Mouse (Mus musculus) hindbrain, embryonic 15.5 days (tissue): ENCODE data around the gene Zfp775. TPM values are rescaled to one million over a fixed set of nuclear protein-coding genes. Genes with fewer than 3 reads are reported as not detected.

Source experiments
- ATAC-seq: fragments of 200-750 bp; cut with Nextera tagmentation; 2 replicates; pipeline ENCODE4 v1.8.0; 2017; ENCODE audit warnings: low read depth, moderate number of reproducible peaks, moderate TSS enrichment; ENCODE audit not compliant: low FRiP score
- H3K27ac ChIP-seq: fragments of 300-500 bp; sonication (generic); replicated peaks from 2 replicates; pipeline ENCODE4 v1.5.1; 2015; ENCODE audit warnings: mild to moderate bottlenecking, inconsistent platforms
- H3K27me3 ChIP-seq: fragments of 300-500 bp; sonication (generic); 2 replicates; pipeline ENCODE4 v1.6.1; 2015; ENCODE audit warnings: control low read depth, inconsistent platforms
- H3K36me3 ChIP-seq: fragments of 300-500 bp; sonication (generic); 2 replicates; pipeline ENCODE4 v1.6.1; 2015; ENCODE audit warnings: control low read depth, inconsistent platforms
- H3K4me1 ChIP-seq: fragments of 300-500 bp; sonication (generic); replicated peaks from 2 replicates; pipeline ENCODE4 v1.6.1; 2015; ENCODE audit warnings: control low read depth, inconsistent platforms
- H3K4me2 ChIP-seq: fragments of 300-500 bp; sonication (generic); 2 replicates; pipeline ENCODE4 v1.6.1; 2015; ENCODE audit warnings: moderate library complexity, mild to moderate bottlenecking, inconsistent platforms
- H3K4me3 ChIP-seq: fragments of 300-500 bp; sonication (generic); 2 replicates; pipeline ENCODE4 v1.5.1; 2015; ENCODE audit warnings: mild to moderate bottlenecking, inconsistent platforms
- H3K9ac ChIP-seq: fragments of 300-500 bp; sonication (generic); 2 replicates; pipeline ENCODE4 v1.6.1; 2015; ENCODE audit warnings: inconsistent platforms
- H3K9me3 ChIP-seq: fragments of 300-500 bp; sonication (generic); 2 replicates; pipeline ENCODE4 v1.6.1; 2016; ENCODE audit warnings: control low read depth, inconsistent platforms
- WGBS: fragments of 180-500 bp; shearing (Covaris S2); methylation state at CpG from one replicate; pipeline ENCODE4 v1.1.7; 2015; 5-methylcytosine and 5-hydroxymethylcytosine counted together
- polyA plus RNA-seq: library from polyadenylated mRNA; unstranded; fragments of >200 nt; fragmentation: Nextera tagmentation; extraction: Ambion mirVana; gene quantifications from 2 replicates; pipeline ENCODE4 v1.2.1, GENCODE M21; 2015

Gene Zfp775
- polyA plus RNA-seq, 1 experiment from 2014 or later = 14.5 TPM

GRCm38 (mm10) chr6:48593158-48594042 is 8.5 kb upstream of the Zfp775 start, which contains the start of the genes Repin1 and Gm44965:
Gene Repin1, plus strand, starts transcription at chr6:48593883.
Gene Gm44965, plus strand, starts transcription at chr6:48593941.
- 3% methylated on average over 44 of the region's 45 CpGs for WGBS
- H3K27ac ChIP-seq = peak within 1 kb of the TSS; percentile 99
- peak within 1 kb of the TSS; percentile 80 for H3K4me2 ChIP-seq
- peaks cover 27% of the 10 kb centered on the region for H3K36me3 ChIP-seq
- peaks cover 22% of the 10 kb centered on the region for H3K9me3 ChIP-seq
- H3K4me3 ChIP-seq = peak within 1 kb of the TSS; percentile 89
- no peaks in the 10 kb centered on the region for H3K27me3 ChIP-seq
- peak within 1 kb of the TSS; percentile 94 for H3K9ac ChIP-seq
- peaks cover 20% of the 10 kb centered on the region for H3K4me1 ChIP-seq
- ATAC-seq = peak; percentile 94

GRCm38 (mm10) chr6:48594043-48594738 is 7.7 kb upstream of the Zfp775 start:
- peaks cover 20% of the 10 kb centered on the region for H3K4me1 ChIP-seq
- H3K9me3 ChIP-seq = peaks cover 22% of the 10 kb centered on the region
- peaks cover 35% of the 10 kb centered on the region for H3K36me3 ChIP-seq
- peak overlapping the region; percentile 80 for H3K4me2 ChIP-seq
- ATAC-seq = peak; percentile 83
- peak overlapping the region; percentile 99 for H3K27ac ChIP-seq
- H3K4me3 ChIP-seq = peak overlapping the region; percentile 89
- H3K9ac ChIP-seq = peak overlapping the region; percentile 94
- H3K27me3 ChIP-seq = no peaks in the 10 kb centered on the region
- WGBS = under 1% methylated on average over 41 of the region's 41 CpGs

- peak overlapping the region; percentile 80 for H3K4me2 ChIP-seq
- H3K9ac ChIP-seq = no peak overlapping the region
- WGBS = 62% methylated on average over 1 of the region's 1 CpGs
- no peak for ATAC-seq
- H3K9me3 ChIP-seq = peaks cover 22% of the 10 kb centered on the region
- no peak overlapping the region for H3K27ac ChIP-seq
- H3K36me3 ChIP-seq = peaks cover 46% of the 10 kb centered on the region
- peak overlapping the region; percentile 89 for H3K4me3 ChIP-seq
- H3K27me3 ChIP-seq = no peaks in the 10 kb centered on the region
- H3K4me1 ChIP-seq = peaks cover 20% of the 10 kb centered on the region
Observed at GRCm38 (mm10) chr6:48595278-48595677, 6.6 kb upstream of the Zfp775 start.

GRCm38 (mm10) chr6:48596545-48597232 is 5.2 kb upstream of the Zfp775 start:
- no peak for ATAC-seq
- Histone ChIP-seq H3K4me2 (no peak overlapping the region), H3K9me3 (peaks cover 22% of the 10 kb centered on the region), H3K4me1 (peaks cover 31% of the 10 kb centered on the region), H3K27ac (no peak overlapping the region), H3K9ac (no peak overlapping the region), H3K27me3 (no peaks in the 10 kb centered on the region), H3K4me3 (no peak overlapping the region), H3K36me3 (peaks cover 46% of the 10 kb centered on the region)
- 96% methylated on average over 45 of the region's 45 CpGs for WGBS

GRCm38 (mm10) chr6:48597233-48597625 is 4.6 kb upstream of the Zfp775 start:
- WGBS = 97% methylated on average over 27 of the region's 27 CpGs
- Histone ChIP-seq H3K27me3 (no peaks in the 10 kb centered on the region), H3K27ac (no peak overlapping the region), H3K36me3 (peaks cover 46% of the 10 kb centered on the region), H3K4me3 (no peak overlapping the region), H3K9ac (no peak overlapping the region), H3K4me2 (no peak overlapping the region), H3K4me1 (peaks cover 31% of the 10 kb centered on the region), H3K9me3 (peaks cover 22% of the 10 kb centered on the region)
- ATAC-seq = no peak

- peaks cover 21% of the 10 kb centered on the region for H3K4me1 ChIP-seq
- peak overlapping the region; percentile 95 for H3K27ac ChIP-seq
- no peak overlapping the region for H3K4me3 ChIP-seq
- ATAC-seq = no peak
- H3K36me3 ChIP-seq = peaks cover 46% of the 10 kb centered on the region
- H3K9ac ChIP-seq = no peak overlapping the region
- WGBS = 95% methylated on average over 1 of the region's 1 CpGs
- no peak overlapping the region for H3K4me2 ChIP-seq
- H3K27me3 ChIP-seq = no peaks in the 10 kb centered on the region
- H3K9me3 ChIP-seq = peaks cover 22% of the 10 kb centered on the region
Observed at GRCm38 (mm10) chr6:48600594-48600993, 1.3 kb upstream of the Zfp775 start.

GRCm38 (mm10) chr6:48602080-48602741 is 348 bp downstream of the Zfp775 start:
- Histone ChIP-seq H3K4me1 (peaks cover 21% of the 10 kb centered on the region), H3K27me3 (no peaks in the 10 kb centered on the region), H3K36me3 (peaks cover 30% of the 10 kb centered on the region), H3K9ac (peak overlapping the region; percentile 99), H3K9me3 (peaks cover 8% of the 10 kb centered on the region), H3K4me3 (peak overlapping the region; percentile 65), H3K4me2 (peak overlapping the region; percentile 93), H3K27ac (peak overlapping the region; percentile 95)
- ATAC-seq = peak; percentile 89
- WGBS = 0% methylated on average over 28 of the region's 28 CpGs

GRCm38 (mm10) chr6:48608124-48608523 is 6.3 kb downstream of the Zfp775 start:
- H3K4me3 ChIP-seq = no peak overlapping the region
- H3K9ac ChIP-seq = no peak overlapping the region
- H3K4me2 ChIP-seq = no peak overlapping the region
- no peak for ATAC-seq
- 66% methylated on average over 2 of the region's 2 CpGs for WGBS
- H3K36me3 ChIP-seq = peaks cover 1% of the 10 kb centered on the region
- H3K9me3 ChIP-seq = no peaks in the 10 kb centered on the region
- H3K27me3 ChIP-seq = no peaks in the 10 kb centered on the region
- peaks cover 6% of the 10 kb centered on the region; the same call in 1 of the 2 replicates for H3K4me1 ChIP-seq
- H3K27ac ChIP-seq = no peak overlapping the region

GRCm38 (mm10) chr6:48609512-48609911 is 7.6 kb downstream of the Zfp775 start:
- Histone ChIP-seq H3K9me3 (no peaks in the 10 kb centered on the region), H3K4me3 (no peak overlapping the region), H3K36me3 (peaks cover 14% of the 10 kb centered on the region), H3K4me1 (0 out of 2 replicates have a peak, but pooled peaks cover 4% of the 10 kb centered on the region), H3K9ac (no peak overlapping the region), H3K4me2 (no peak overlapping the region), H3K27ac (no peak overlapping the region), H3K27me3 (no peaks in the 10 kb centered on the region)
- WGBS = 53% methylated on average over 7 of the region's 7 CpGs
- ATAC-seq = no peak; the same call in 1 of the 2 replicates

GRCm38 (mm10) chr6:48610657-48611056 is 8.8 kb downstream of the Zfp775 start:
- no peaks in the 10 kb centered on the region for H3K27me3 ChIP-seq
- H3K9me3 ChIP-seq = no peaks in the 10 kb centered on the region
- no peak overlapping the region for H3K9ac ChIP-seq
- no peak overlapping the region for H3K4me3 ChIP-seq
- H3K27ac ChIP-seq = no peak overlapping the region
- WGBS = 70% methylated on average over 3 of the region's 3 CpGs
- no peak for ATAC-seq
- 0 out of 2 replicates have a peak, but pooled peaks cover 4% of the 10 kb centered on the region for H3K4me1 ChIP-seq
- H3K4me2 ChIP-seq = no peak overlapping the region
- peaks cover 19% of the 10 kb centered on the region for H3K36me3 ChIP-seq

- Histone ChIP-seq H3K27ac (no peak overlapping the region), H3K9ac (no peak overlapping the region), H3K27me3 (no peaks in the 10 kb centered on the region), H3K4me2 (no peak overlapping the region), H3K4me1 (0 out of 2 replicates have a peak, but pooled peaks cover 4% of the 10 kb centered on the region), H3K36me3 (peaks cover 21% of the 10 kb centered on the region), H3K9me3 (no peaks in the 10 kb centered on the region), H3K4me3 (no peak overlapping the region)
- 88% methylated on average over 4 of the region's 4 CpGs for WGBS
- ATAC-seq = no peak
Observed at GRCm38 (mm10) chr6:48613464-48613863, 11.6 kb downstream of the Zfp775 start.
